Mouse (Mus musculus): ENCODE measurements around the gene Klhl32. TPM values are rescaled to one million over a fixed set of nuclear protein-coding genes. Genes with fewer than 3 reads are reported as not detected.
"Not testable (repeated sequence)": the region's sequence is repeated elsewhere in the genome, so short reads cannot be mapped to it uniquely, and the experiment has no call there.

Klhl32 gene
- polyA plus RNA-seq, 1 experiment from 2014 or later, result 4.2 TPM

DNA sequence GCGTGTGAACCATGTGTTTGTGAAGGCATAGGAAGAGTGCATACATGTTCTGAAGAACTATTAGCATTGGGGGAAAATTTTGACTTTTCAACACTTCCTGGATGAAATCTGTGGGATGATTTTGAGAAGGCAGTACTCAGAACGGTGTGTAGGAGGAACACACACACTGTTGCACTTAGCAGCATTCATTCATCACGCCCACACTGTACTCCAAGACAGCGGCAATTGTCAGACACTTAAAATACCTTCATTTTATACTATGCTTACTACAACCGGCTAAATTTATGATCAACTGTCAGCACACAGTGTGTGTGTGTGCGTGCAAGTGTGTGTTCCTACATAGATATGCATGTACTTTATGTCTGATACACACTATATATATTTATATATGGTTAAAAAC is 113.8 kb downstream of the Klhl32 start:
- H3K36me3 ChIP-seq, result no peaks in the 10 kb centered on the region
- ATAC-seq (ENCODE audit: insufficient number of reproducible peaks, insufficient read depth, low FRiP score, low TSS enrichment, low read depth), result no peak
- H3K4me3 ChIP-seq, result no peak overlapping the region
- no peaks in the 10 kb centered on the region for H3K27me3 ChIP-seq
- H3K4me1 ChIP-seq, result no peaks in the 10 kb centered on the region
- WGBS, result 83% methylated on average over 6 of the region's 6 CpGs
- H3K27ac ChIP-seq, result no peak overlapping the region
- H3K9me3 ChIP-seq, result no peaks in the 10 kb centered on the region
- H3K4me2 ChIP-seq, result no peak overlapping the region
- no peak overlapping the region for H3K9ac ChIP-seq

DNA sequence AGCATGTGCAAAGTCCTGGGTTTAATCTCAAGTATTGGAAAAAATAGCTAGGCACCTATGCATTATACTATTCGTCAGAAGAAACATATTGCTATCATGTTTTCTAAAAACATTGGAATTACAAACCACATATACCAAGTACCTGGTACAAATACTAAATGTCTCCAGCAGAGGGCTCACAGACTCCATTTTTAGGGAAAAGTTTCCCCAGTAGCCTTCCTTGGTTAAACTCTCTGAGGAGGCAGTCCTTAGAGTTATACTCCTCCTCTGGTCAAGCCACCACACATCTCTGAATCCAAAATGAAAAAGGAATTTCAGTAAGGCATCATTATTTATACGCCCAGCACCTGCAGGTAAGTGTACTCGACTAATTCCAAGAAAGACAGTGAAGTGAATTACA is 130.1 kb downstream of the Klhl32 start:
- Histone ChIP-seq H3K4me3 (no peak overlapping the region), H3K4me1 (no peaks in the 10 kb centered on the region), H3K9ac (no peak overlapping the region), H3K27me3 (no peaks in the 10 kb centered on the region), H3K9me3 (no peaks in the 10 kb centered on the region), H3K4me2 (no peak overlapping the region), H3K27ac (no peak overlapping the region), H3K36me3 (no peaks in the 10 kb centered on the region)
- 28% methylated on average over 3 of the region's 3 CpGs for WGBS
- no peak for ATAC-seq (ENCODE audit: insufficient number of reproducible peaks, insufficient read depth, low FRiP score, low TSS enrichment, low read depth)

DNA sequence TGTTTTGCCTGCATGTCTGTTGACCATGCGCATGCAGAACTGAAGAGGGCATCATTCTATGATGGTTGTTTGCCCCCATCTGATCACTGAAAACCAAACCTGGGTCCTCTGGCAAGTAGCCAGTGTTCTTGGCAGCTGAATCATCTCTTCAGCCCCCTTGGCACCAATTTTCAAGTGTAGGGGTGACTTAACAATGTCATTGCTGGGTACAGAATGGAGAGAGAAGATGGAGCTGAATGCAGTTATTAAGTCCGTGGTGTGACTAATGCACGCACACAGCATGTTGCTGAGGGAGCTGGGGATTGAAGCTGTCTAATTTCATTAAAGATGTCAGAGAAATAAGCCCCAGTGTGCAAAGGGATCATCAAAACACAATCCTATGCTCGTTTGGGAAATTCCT is 135.4 kb downstream of the Klhl32 start:
- ATAC-seq (ENCODE audit: insufficient number of reproducible peaks, insufficient read depth, low FRiP score, low TSS enrichment, low read depth), result no peak
- WGBS, result 68% methylated on average over 4 of the region's 4 CpGs
- no peak overlapping the region for H3K4me2 ChIP-seq
- H3K9ac ChIP-seq, result no peak overlapping the region
- no peaks in the 10 kb centered on the region for H3K9me3 ChIP-seq
- no peaks in the 10 kb centered on the region for H3K36me3 ChIP-seq
- H3K27me3 ChIP-seq, result no peaks in the 10 kb centered on the region
- H3K4me3 ChIP-seq, result no peak overlapping the region
- no peaks in the 10 kb centered on the region for H3K4me1 ChIP-seq
- no peak overlapping the region for H3K27ac ChIP-seq

DNA sequence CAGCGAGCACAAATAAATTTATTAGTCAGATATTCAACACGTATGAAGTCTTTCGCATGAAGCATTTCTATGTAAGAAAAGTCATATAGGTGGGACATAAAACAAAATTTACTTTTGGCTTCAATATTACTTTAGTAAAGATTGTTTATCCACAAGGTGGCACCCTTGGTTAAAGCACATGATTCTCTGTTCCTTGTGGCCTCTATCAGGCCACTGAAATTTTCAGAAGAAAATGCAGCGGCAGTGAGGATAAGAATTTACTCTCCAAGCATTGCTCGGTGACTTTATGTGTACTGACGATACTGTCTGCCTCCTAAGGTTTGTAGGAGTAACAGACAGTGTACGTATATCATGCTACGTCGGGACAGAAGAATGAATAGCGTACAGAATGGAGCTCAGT is 136.6 kb downstream of the Klhl32 start:
- Histone ChIP-seq H3K4me1 (no peaks in the 10 kb centered on the region), H3K9ac (no peak overlapping the region), H3K27ac (no peak overlapping the region), H3K9me3 (no peaks in the 10 kb centered on the region), H3K27me3 (no peaks in the 10 kb centered on the region), H3K4me2 (no peak overlapping the region), H3K36me3 (no peaks in the 10 kb centered on the region), H3K4me3 (no peak overlapping the region)
- no peak for ATAC-seq (ENCODE audit: insufficient number of reproducible peaks, insufficient read depth, low FRiP score, low TSS enrichment, low read depth)
- 80% methylated on average over 10 of the region's 10 CpGs for WGBS

DNA sequence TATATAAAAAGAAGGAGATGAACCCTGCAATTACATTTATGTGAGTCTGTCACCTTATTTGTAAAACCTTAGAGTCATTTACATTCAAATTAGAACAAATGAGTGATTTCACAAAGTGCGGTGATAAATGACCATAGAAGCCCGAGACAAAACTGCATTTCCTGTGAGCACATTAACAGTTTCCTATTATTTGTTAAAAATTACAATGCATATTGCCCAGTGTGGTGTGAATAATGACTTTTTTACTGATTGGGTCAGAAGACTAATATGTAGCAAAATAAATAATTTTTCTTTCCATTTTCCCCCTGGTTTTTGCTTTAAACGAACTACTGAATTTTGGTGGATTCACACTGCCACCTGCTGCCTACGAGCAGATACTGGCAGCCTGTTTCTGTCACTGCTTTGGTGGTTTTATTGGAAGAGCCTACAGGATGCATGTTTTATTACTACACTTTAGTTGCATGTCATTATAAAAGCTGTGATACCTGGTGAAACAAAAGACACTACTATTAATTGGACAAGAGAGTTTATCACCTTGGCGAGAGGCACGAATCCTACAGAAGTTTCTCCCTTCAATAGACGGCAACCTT is 152.3 kb downstream of the Klhl32 start:
- no peak for ATAC-seq (ENCODE audit: insufficient number of reproducible peaks, insufficient read depth, low FRiP score, low TSS enrichment, low read depth)
- no peaks in the 10 kb centered on the region for H3K36me3 ChIP-seq
- H3K27ac ChIP-seq, result no peak overlapping the region
- H3K4me2 ChIP-seq, result no peak overlapping the region
- WGBS, result 68% methylated on average over 7 of the region's 7 CpGs
- H3K9ac ChIP-seq, result no peak overlapping the region
- H3K4me3 ChIP-seq, result no peak overlapping the region
- H3K9me3 ChIP-seq, result no peaks in the 10 kb centered on the region
- peaks cover 3% of the 10 kb centered on the region; the same call in 1 of the 2 replicates for H3K27me3 ChIP-seq
- H3K4me1 ChIP-seq, result no peaks in the 10 kb centered on the region

DNA sequence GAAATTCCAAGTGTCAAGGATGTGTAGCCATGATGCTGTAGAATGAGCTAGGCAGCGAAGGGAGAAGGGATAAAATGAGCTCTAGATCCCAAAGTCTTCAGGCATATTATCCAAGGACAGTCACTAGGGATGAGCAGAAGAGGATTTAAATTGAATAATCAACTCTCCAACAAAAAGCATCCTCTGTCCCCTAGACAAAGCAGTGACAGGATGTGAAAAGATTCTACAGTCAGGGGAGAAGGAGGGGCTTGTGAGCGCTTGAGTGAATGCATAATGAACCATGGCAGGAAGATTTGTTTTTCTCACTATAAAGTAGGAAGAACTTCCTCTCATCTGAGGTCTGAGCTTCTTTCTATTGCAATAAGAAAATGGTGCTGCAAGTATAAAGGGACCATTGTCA is 170.8 kb downstream of the Klhl32 start:
- Histone ChIP-seq H3K4me2 (no peak overlapping the region), H3K9ac (no peak overlapping the region), H3K4me3 (no peak overlapping the region), H3K9me3 (no peaks in the 10 kb centered on the region), H3K27me3 (no peaks in the 10 kb centered on the region), H3K27ac (no peak overlapping the region), H3K36me3 (no peaks in the 10 kb centered on the region), H3K4me1 (0 out of 2 replicates have a peak, but pooled peaks cover 2% of the 10 kb centered on the region)
- 68% methylated on average over 2 of the region's 2 CpGs for WGBS
- no peak for ATAC-seq (ENCODE audit: insufficient number of reproducible peaks, insufficient read depth, low FRiP score, low TSS enrichment, low read depth)

DNA sequence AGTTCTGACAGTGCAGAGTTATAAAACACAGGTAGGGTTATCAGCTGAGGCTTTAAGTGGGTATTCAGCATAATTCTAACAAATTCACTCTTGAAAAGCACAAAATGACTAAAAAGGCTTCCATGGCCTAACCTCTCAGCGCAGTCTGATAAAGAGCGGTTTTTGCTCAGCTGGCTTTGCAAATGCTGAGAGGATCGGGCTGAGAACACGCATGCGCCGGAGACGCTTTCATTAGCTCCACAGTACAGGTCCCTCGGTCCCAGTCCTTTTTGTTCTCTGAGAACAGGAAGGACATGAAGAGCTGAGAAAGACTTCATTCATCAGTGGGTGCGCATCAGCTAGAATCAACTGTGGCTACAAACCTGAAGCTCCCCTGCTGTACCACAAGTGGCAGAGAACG is 180.9 kb downstream of the Klhl32 start:
- WGBS, result 81% methylated on average over 10 of the region's 10 CpGs
- no peaks in the 10 kb centered on the region for H3K27me3 ChIP-seq

DNA sequence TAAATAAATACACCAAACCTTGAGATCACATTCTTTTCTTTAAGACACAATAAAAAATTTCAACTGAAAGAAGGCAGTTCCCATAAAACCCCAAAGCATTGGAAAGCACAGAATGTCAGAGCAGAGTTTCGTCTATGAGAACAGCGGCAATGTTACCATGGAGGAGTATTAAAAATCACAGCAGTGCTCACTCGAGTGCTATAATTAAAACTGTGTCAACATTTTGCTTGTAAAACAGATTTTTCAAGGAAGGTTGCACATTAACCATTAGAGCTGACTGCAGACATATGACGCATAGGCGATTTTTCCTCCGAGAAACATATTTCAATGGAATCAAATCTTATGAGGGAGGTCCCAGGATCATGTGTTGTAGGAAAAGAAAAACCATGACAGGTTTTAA is 191.7 kb downstream of the Klhl32 start:
- no peak overlapping the region for H3K4me3 ChIP-seq
- H3K27me3 ChIP-seq, result no peaks in the 10 kb centered on the region
- no peak overlapping the region for H3K9ac ChIP-seq
- no peak overlapping the region for H3K27ac ChIP-seq
- H3K36me3 ChIP-seq, result no peaks in the 10 kb centered on the region
- H3K4me2 ChIP-seq, result no peak overlapping the region
- no peak for ATAC-seq (ENCODE audit: insufficient number of reproducible peaks, insufficient read depth, low FRiP score, low TSS enrichment, low read depth)
- no peaks in the 10 kb centered on the region for H3K9me3 ChIP-seq
- WGBS, result 93% methylated on average over 6 of the region's 6 CpGs
- H3K4me1 ChIP-seq, result no peaks in the 10 kb centered on the region

More for the DNA sequence above, 180.9 kb downstream of the Klhl32 start:
- Histone ChIP-seq H3K36me3 (no peaks in the 10 kb centered on the region), H3K4me1 (0 out of 2 replicates have a peak, but pooled peaks cover under 1% of the 10 kb centered on the region), H3K27ac (no peak overlapping the region), H3K9me3 (no peaks in the 10 kb centered on the region), H3K9ac (no peak overlapping the region), H3K4me3 (no peak overlapping the region), H3K4me2 (no peak overlapping the region)
- no peak for ATAC-seq (ENCODE audit: insufficient number of reproducible peaks, insufficient read depth, low FRiP score, low TSS enrichment, low read depth)

DNA sequence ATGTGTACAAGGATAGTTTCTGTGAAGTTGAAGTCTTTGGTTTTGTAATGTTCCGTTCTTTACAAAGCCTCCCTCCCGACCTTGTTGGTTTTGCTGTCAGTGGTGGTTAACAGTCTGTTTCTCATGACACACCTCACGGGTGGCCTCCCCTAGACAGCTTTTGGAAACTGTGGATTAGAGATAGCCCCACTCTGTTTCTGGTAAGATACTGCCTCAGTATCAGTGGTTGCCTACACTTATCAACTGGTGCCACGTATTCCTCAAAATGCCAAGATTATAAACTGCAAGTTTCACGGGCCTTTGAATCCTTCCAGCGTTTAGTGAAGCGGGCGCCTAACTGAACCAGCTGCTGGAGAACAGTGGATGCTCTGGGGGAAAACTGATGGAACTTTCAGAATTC is 206.2 kb downstream of the Klhl32 start:
- ATAC-seq (ENCODE audit: insufficient number of reproducible peaks, insufficient read depth, low FRiP score, low TSS enrichment, low read depth), result not testable (repeated sequence)
- 92% methylated on average over 7 of the region's 8 CpGs for WGBS

DNA sequence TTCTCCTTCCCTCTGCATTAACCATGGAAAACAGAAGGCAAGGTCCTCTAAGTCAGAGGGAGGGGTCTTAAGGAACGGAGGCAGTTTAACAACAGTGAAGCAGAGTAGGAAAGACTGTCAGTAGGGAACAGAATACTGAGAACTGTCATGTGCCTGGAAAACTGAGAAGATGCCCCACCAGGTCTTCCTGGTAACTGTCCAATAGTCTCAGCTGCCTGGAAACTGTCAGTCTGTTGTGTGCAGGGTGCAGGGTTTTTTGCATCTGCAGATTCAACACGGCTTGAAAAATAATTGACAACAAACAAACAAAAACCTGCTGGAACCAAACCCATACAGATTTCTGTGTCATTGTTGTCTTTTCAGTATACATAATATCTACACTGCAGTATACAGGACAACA is 208.6 kb downstream of the Klhl32 start:
- WGBS, result 63% methylated on average over 2 of the region's 2 CpGs
- Histone ChIP-seq H3K27ac (no peak overlapping the region), H3K4me1 (no peaks in the 10 kb centered on the region), H3K36me3 (no peaks in the 10 kb centered on the region), H3K27me3 (no peaks in the 10 kb centered on the region), H3K9ac (no peak overlapping the region), H3K9me3 (no peaks in the 10 kb centered on the region), H3K4me3 (no peak overlapping the region), H3K4me2 (no peak overlapping the region)
- ATAC-seq (ENCODE audit: insufficient number of reproducible peaks, insufficient read depth, low FRiP score, low TSS enrichment, low read depth), result no peak

More for the DNA sequence above, 206.2 kb downstream of the Klhl32 start:
- not testable (repeated sequence) for H3K27ac ChIP-seq, H3K36me3 ChIP-seq, H3K4me2 ChIP-seq, H3K27me3 ChIP-seq, H3K9me3 ChIP-seq, H3K9ac ChIP-seq, H3K4me1 ChIP-seq, H3K4me3 ChIP-seq

DNA sequence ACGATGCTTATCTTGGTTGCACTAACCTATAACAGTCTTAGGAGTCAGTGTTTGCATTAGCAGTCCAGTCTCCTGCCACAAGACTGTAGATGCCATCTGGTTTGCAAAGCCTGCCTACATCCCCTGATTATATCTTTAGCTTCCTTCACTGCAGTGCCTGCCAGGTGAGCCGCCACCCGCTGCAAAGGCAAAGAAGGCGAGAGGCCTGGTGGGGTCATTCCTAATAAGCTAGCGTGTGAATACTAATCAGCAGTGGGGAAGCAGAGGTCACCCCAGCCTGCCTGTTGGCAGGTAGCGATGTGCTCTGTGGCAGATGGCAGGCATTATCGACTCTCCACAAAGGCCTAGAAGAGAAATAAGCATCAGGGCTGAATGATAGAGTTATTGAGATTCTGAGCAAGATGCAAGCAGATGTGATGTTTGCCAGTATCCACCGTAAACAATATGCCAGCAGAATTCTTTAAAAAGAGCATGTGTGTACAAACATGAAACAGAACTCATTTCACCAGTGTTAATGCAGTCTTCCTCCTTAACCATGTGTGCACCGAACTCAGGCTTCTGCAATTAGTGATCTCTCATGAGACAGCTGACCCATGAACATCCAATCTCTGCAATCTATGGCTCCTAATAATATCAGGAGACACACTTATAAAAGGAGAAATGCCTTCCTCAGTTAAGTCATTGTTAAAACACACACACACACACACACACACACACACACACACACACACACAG is 219.6 kb downstream of the Klhl32 start:
- WGBS, result 60% methylated on average over 9 of the region's 9 CpGs
- no peaks in the 10 kb centered on the region for H3K9me3 ChIP-seq
- H3K27ac ChIP-seq, result no peak overlapping the region
- H3K36me3 ChIP-seq, result no peaks in the 10 kb centered on the region
- no peak overlapping the region for H3K4me3 ChIP-seq
- no peak overlapping the region for H3K4me2 ChIP-seq
- ATAC-seq (ENCODE audit: insufficient number of reproducible peaks, insufficient read depth, low FRiP score, low TSS enrichment, low read depth), result no peak
- H3K9ac ChIP-seq, result no peak overlapping the region
- H3K27me3 ChIP-seq, result no peaks in the 10 kb centered on the region
- H3K4me1 ChIP-seq, result peaks cover 16% of the 10 kb centered on the region

DNA sequence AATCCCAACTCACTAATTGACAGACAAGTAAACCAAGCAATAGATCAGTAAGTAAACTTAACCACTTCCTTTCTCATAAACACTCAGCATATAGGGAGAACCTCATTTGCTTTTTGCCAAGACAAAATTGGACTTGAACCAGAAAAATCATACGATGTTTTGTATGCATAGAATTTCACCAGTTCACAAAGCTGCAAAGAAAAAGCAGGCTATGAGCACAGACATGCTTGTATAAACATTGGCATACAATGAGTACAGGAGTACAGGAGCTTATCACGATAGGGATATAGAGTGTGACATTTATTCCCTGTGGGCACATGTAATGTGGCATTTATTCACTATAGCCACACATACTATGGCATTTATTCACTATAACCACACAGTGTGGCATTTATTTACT is 220.5 kb downstream of the Klhl32 start:
- H3K9ac ChIP-seq, result no peak overlapping the region
- H3K4me1 ChIP-seq, result peaks cover 23% of the 10 kb centered on the region
- no peak for ATAC-seq (ENCODE audit: insufficient number of reproducible peaks, insufficient read depth, low FRiP score, low TSS enrichment, low read depth)
- no peak overlapping the region for H3K4me2 ChIP-seq
- H3K9me3 ChIP-seq, result no peaks in the 10 kb centered on the region
- no peak overlapping the region for H3K27ac ChIP-seq
- no peaks in the 10 kb centered on the region for H3K36me3 ChIP-seq
- WGBS, result 49% methylated on average over 2 of the region's 2 CpGs
- no peak overlapping the region for H3K4me3 ChIP-seq
- H3K27me3 ChIP-seq, result no peaks in the 10 kb centered on the region

Measured in embryonic facial prominence, embryonic 13.5 days (tissue).